Mouse (Mus musculus): Measurements from ENCODE around the gene Rpa1. TPM values are rescaled to one million over a fixed set of nuclear protein-coding genes. Genes with fewer than 3 reads are reported as not detected.
"Not testable (repeated sequence)": the region's sequence is repeated elsewhere in the genome, so short reads cannot be mapped to it uniquely, and the experiment has no call there.

Gene Rpa1
- polyA plus RNA-seq, 1 experiment, result 43.2 TPM

DNA sequence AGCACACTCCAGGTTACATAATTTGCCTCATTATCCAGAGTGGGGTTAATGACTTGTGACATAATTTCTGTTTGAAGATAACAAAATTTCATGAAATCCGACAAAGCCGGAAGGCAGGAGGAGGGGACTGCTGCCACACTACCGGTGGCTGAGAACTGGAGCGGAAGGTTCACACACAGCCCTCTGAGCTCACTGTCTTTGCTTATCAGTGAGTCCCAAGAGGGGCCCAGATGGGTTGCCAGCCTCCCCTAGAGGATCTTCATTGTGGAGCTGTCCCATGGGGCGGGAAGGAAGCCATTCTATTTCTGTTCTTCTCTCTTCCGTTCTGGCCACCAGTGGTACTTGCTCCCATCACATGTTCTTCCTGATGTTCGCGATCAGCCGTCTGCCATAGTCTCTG lies 47.2 kb downstream of the Rpa1 start:
- no peak for TF ChIP-seq POLR2A (IDR thresholded peaks at IDR 0.05; ENCODE audit: borderline replicate concordance, low read depth, low read length)
- no peak for TF ChIP-seq CTCF (IDR thresholded peaks at IDR 0.05; ENCODE audit: low read depth, low read length)
- H3K27ac ChIP-seq (ENCODE audit: insufficient read depth, low read depth, low read length), result no peak overlapping the region
- H3K4me1 ChIP-seq (ENCODE audit: control insufficient read depth, insufficient read depth, low read length), result no peaks in the 10 kb centered on the region

DNA sequence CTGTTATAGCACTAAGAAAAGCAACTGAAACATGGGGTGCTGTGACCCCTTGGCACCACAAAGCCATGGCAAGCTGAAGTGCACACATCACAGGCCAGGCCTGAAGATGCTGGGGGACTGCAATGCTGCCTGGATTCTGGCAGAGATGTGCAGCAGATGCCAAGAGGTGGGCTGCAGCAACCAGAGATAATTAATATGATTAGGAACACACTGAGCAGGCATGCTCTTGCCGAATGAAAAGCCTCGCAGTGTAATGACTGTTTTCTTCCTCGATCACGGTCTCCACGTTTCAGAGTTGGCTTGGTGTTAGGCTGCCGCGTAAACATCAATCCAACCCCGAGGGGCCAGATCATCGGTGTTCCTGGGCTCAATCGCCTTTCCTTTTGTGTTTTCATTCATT lies 48.3 kb downstream of the Rpa1 start:
- H3K27ac ChIP-seq (ENCODE audit: insufficient read depth, low read depth, low read length), result no peak overlapping the region
- no peak overlapping the region for H3K4me3 ChIP-seq (ENCODE audit: insufficient read depth, low read length)
- peaks cover 3% of the 10 kb centered on the region for H3K4me1 ChIP-seq (ENCODE audit: control insufficient read depth, insufficient read depth, low read length)
- TF ChIP-seq POLR2A (IDR thresholded peaks at IDR 0.05; ENCODE audit: borderline replicate concordance, low read depth, low read length), result no peak
- no peak for TF ChIP-seq CTCF (IDR thresholded peaks at IDR 0.05; ENCODE audit: low read depth, low read length)

More for the DNA sequence above, 47.2 kb downstream of the Rpa1 start:
- no peak overlapping the region for H3K4me3 ChIP-seq (ENCODE audit: insufficient read depth, low read length)

GRCm38 (mm10) chr11:75298491-75298890 lies 49.6 kb downstream of the Rpa1 start:
- no peak overlapping the region for H3K4me3 ChIP-seq (ENCODE audit: insufficient read depth, low read length)
- H3K27ac ChIP-seq (ENCODE audit: insufficient read depth, low read depth, low read length), result no peak overlapping the region
- TF ChIP-seq POLR2A (IDR thresholded peaks at IDR 0.05; ENCODE audit: borderline replicate concordance, low read depth, low read length) (no peak), CTCF (IDR thresholded peaks at IDR 0.05; ENCODE audit: low read depth, low read length) (no peak)

DNA sequence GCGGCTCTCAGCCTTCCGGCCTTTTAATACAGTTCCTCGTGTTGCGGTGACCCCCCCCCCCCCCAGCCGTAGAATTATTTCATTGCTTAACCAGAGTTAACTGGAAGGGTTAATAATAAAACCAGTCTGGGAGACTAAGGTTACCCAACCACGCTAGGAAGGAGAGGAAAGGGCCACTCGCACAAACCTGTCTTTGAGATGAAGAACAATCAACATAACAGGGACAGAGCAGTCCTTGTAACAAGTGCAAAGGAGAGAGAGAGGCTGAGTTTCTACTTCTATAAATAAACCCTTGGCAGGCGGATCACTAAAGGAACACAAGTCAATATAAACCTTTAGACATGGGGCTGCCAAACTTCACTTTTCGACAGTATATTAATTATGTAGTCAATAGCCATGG lies 50.5 kb downstream of the Rpa1 start:
- TF ChIP-seq POLR2A (IDR thresholded peaks at IDR 0.05; ENCODE audit: borderline replicate concordance, low read depth, low read length) (no peak), CTCF (IDR thresholded peaks at IDR 0.05; ENCODE audit: low read depth, low read length) (no peak)
- no peak overlapping the region for H3K27ac ChIP-seq (ENCODE audit: insufficient read depth, low read depth, low read length)
- no peak overlapping the region for H3K4me3 ChIP-seq (ENCODE audit: insufficient read depth, low read length)
- peaks cover 4% of the 10 kb centered on the region for H3K4me1 ChIP-seq (ENCODE audit: control insufficient read depth, insufficient read depth, low read length)

More at GRCm38 (mm10) chr11:75298491-75298890, 49.6 kb downstream of the Rpa1 start:
- peaks cover 4% of the 10 kb centered on the region for H3K4me1 ChIP-seq (ENCODE audit: control insufficient read depth, insufficient read depth, low read length)

- peaks cover 4% of the 10 kb centered on the region for H3K4me1 ChIP-seq (ENCODE audit: control insufficient read depth, insufficient read depth, low read length)
- no peak overlapping the region for H3K4me3 ChIP-seq (ENCODE audit: insufficient read depth, low read length)
- H3K27ac ChIP-seq (ENCODE audit: insufficient read depth, low read depth, low read length), result no peak overlapping the region
- TF ChIP-seq CTCF (IDR thresholded peaks at IDR 0.05; ENCODE audit: low read depth, low read length) (no peak), POLR2A (IDR thresholded peaks at IDR 0.05; ENCODE audit: borderline replicate concordance, low read depth, low read length) (no peak)
Measured at GRCm38 (mm10) chr11:75296406-75297005, 51.6 kb downstream of the Rpa1 start.

DNA sequence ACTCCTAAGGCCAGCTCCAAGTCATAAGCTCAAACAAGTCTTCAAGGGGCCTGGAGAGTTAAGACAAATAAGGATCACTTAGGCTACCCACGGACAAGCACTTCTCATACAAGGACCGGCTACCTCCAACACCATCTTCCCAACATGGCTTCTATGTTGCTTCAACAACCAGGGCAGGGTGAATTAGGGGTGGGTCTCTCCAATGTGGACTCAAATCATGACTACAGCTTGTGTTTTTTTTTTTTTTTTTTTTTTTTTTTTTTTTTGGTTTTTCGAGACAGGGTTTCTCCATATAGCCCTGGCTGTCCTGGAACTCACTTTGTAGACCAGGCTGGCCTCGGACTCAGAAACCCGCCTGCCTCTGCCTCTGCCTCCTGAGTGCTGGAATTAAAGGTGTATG lies 52.6 kb downstream of the Rpa1 start:
- H3K4me3 ChIP-seq (ENCODE audit: insufficient read depth, low read length); H3K27ac ChIP-seq (ENCODE audit: insufficient read depth, low read depth, low read length); H3K4me1 ChIP-seq (ENCODE audit: control insufficient read depth, insufficient read depth, low read length): not testable (repeated sequence)

DNA sequence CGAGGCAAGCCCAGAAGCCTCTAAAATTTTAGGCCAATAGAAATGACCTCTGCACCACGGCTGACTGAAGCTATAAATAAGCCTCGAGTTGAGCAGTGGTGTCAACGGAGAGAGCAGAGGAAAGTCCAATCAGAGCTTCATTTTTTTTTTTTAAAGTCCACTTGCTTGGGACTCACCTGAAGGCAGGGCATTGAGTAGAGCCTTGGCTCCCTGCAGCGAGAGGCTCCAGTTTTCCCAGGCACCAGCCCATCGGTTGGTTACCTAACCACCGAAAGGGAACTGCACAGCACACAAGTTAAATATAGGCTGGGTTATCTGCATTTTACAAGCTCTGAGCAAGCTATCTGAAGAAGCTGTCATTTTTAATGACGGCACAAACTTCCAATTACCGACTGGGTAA lies 53.3 kb downstream of the Rpa1 start:
- H3K4me1 ChIP-seq (ENCODE audit: control insufficient read depth, insufficient read depth, low read length), result peaks cover 4% of the 10 kb centered on the region
- H3K4me3 ChIP-seq (ENCODE audit: insufficient read depth, low read length), result no peak overlapping the region
- TF ChIP-seq CTCF (IDR thresholded peaks at IDR 0.05; ENCODE audit: low read depth, low read length), result no peak
- TF ChIP-seq POLR2A (IDR thresholded peaks at IDR 0.05; ENCODE audit: borderline replicate concordance, low read depth, low read length), result no peak
- no peak overlapping the region for H3K27ac ChIP-seq (ENCODE audit: insufficient read depth, low read depth, low read length)

DNA sequence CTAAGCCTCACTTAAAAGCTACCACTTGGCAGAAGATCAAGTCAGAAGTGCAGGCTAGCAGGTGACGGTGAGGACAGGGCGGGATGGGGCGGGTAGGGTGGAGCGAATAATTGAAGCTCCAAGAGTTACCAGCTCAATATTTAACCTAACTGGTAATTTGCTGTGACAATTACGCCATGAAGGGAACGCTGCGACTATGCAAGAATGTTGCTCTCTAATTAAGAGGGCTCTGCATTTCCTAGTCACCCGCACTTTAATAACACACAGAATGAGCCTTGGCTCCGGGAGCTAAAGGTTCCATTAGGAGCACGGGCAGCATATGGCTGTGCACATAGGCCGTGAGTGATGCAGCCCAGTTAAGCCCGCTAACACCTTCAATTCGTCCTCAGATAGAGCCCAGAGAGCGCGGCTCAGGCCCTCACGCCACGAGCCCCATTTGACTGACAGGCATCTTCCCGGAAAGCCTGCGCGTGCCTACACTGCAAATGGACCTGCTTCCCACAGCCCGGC lies 54.2 kb downstream of the Rpa1 start:
- H3K27ac ChIP-seq (ENCODE audit: insufficient read depth, low read depth, low read length), result no peak overlapping the region
- no peak for TF ChIP-seq POLR2A (IDR thresholded peaks at IDR 0.05; ENCODE audit: borderline replicate concordance, low read depth, low read length)
- peaks cover 4% of the 10 kb centered on the region for H3K4me1 ChIP-seq (ENCODE audit: control insufficient read depth, insufficient read depth, low read length)
- no peak overlapping the region for H3K4me3 ChIP-seq (ENCODE audit: insufficient read depth, low read length)

- no peak overlapping the region for H3K4me3 ChIP-seq (ENCODE audit: insufficient read depth, low read length)
- peaks cover 4% of the 10 kb centered on the region for H3K4me1 ChIP-seq (ENCODE audit: control insufficient read depth, insufficient read depth, low read length)
- TF ChIP-seq CTCF (IDR thresholded peaks at IDR 0.05; ENCODE audit: low read depth, low read length) (no peak), POLR2A (IDR thresholded peaks at IDR 0.05; ENCODE audit: borderline replicate concordance, low read depth, low read length) (no peak)
- H3K27ac ChIP-seq (ENCODE audit: insufficient read depth, low read depth, low read length), result no peak overlapping the region
Measured at GRCm38 (mm10) chr11:75292281-75292680, 55.8 kb downstream of the Rpa1 start.

- Histone ChIP-seq H3K27ac (ENCODE audit: insufficient read depth, low read depth, low read length) (no peak overlapping the region), H3K4me1 (ENCODE audit: control insufficient read depth, insufficient read depth, low read length) (peaks cover 4% of the 10 kb centered on the region), H3K4me3 (ENCODE audit: insufficient read depth, low read length) (no peak overlapping the region)
- TF ChIP-seq CTCF (IDR thresholded peaks at IDR 0.05; ENCODE audit: low read depth, low read length) (no peak), POLR2A (IDR thresholded peaks at IDR 0.05; ENCODE audit: borderline replicate concordance, low read depth, low read length) (no peak)
Measured at GRCm38 (mm10) chr11:75291389-75292215, 56.5 kb downstream of the Rpa1 start.

Measured in bone marrow macrophage, adult 2 months (primary cell).